Comparison of ENCODE assay signal across 16 mouse cellular contexts in the genomic region with DNA sequence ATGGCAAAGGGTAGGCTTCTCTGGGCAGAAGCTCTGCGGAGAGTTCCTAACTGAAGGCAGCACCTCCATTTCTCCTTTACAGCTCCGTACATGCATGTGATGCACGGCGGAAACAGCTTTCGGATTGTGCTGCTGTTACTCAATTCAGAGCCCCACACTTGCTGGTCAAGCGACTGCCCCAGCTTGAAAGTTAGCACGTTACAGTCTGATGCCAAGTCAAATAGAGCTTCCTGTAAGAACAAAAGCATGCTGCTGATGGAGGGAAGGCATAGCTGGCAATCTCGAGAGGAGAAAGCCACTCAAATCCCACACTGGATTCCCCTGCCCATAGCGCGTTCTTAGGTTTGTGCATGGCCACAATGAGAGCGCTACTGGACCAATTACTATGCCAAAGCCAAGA.
DNase-seq lines count a peak whose midpoint lies in the region; ATAC-seq and TF ChIP-seq lines count a peak whose summit lies in the region.
"Had no signal": no experiment of that assay in that cellular context is flagged by ENCODE, and none has a peak within 500 bp of the region (broad histone marks: within the 10 kb centered on the region; RNA-seq: fewer than 3 reads in every experiment).

No protein-coding gene starts in this region.

- H3K36me3 ChIP-seq in hindbrain, embryonic 10.5 days: no peaks in the 10 kb centered on the region
- H3K36me3 ChIP-seq in hindbrain, embryonic 14.5 days (replicated peaks; ENCODE audit: control insufficient read depth, insufficient read depth): no peaks in the 10 kb centered on the region
- H3K36me3 ChIP-seq in lung, embryonic 15.5 days: no peaks in the 10 kb centered on the region
- H3K36me3 ChIP-seq in lung, embryonic 16.5 days (ENCODE audit: control insufficient read depth, insufficient read depth, low read length): no peaks in the 10 kb centered on the region
- peaks cover 3% of the 10 kb centered on the region; the same call in 1 of the 2 replicates for H3K36me3 ChIP-seq in stomach, postnatal 0 days (ENCODE audit: control insufficient read depth, insufficient read depth, low read length)
- peaks cover 18% of the 10 kb centered on the region for H3K36me3 ChIP-seq in intestine, postnatal 0 days (ENCODE audit: control insufficient read depth, insufficient read depth)
- H3K36me3 ChIP-seq: hindbrain, embryonic 15.5 days had no signal

- H3K4me1 ChIP-seq in hindbrain, embryonic 10.5 days (replicated peaks): peaks cover 22% of the 10 kb centered on the region
- no peaks in the 10 kb centered on the region for H3K4me1 ChIP-seq in hindbrain, embryonic 14.5 days (replicated peaks; ENCODE audit: control insufficient read depth, insufficient read depth, low read length)
- peaks cover 41% of the 10 kb centered on the region for H3K4me1 ChIP-seq in lung, embryonic 15.5 days
- H3K4me1 ChIP-seq in lung, embryonic 16.5 days (replicated peaks; ENCODE audit: control insufficient read depth, insufficient read depth, low read length): peaks cover 30% of the 10 kb centered on the region
- H3K4me1 ChIP-seq in stomach, postnatal 0 days (replicated peaks; ENCODE audit: control insufficient read depth, insufficient read depth): peaks cover 4% of the 10 kb centered on the region; the same call in 1 of the 2 replicates
- H3K4me1 ChIP-seq in intestine, postnatal 0 days (replicated peaks; ENCODE audit: control insufficient read depth, insufficient read depth, low read length): no peaks in the 10 kb centered on the region
- H3K4me1 ChIP-seq: hindbrain, embryonic 15.5 days had no signal

- H3K27me3 ChIP-seq in hindbrain, embryonic 10.5 days (ENCODE audit: insufficient read depth, poor library complexity, severe bottlenecking): no peaks in the 10 kb centered on the region
- no peaks in the 10 kb centered on the region for H3K27me3 ChIP-seq in hindbrain, embryonic 14.5 days (ENCODE audit: control insufficient read depth, insufficient read depth, low read length)
- H3K27me3 ChIP-seq in lung, embryonic 15.5 days: no peaks in the 10 kb centered on the region
- H3K27me3 ChIP-seq in lung, embryonic 16.5 days (ENCODE audit: control insufficient read depth, insufficient read depth, low read depth, low read length): no peaks in the 10 kb centered on the region
- H3K27me3 ChIP-seq in stomach, postnatal 0 days (ENCODE audit: control insufficient read depth, insufficient read depth, low read length): no peaks in the 10 kb centered on the region
- no peaks in the 10 kb centered on the region for H3K27me3 ChIP-seq in intestine, postnatal 0 days (replicated peaks; ENCODE audit: control insufficient read depth, insufficient read depth, low read length)
- H3K27me3 ChIP-seq: hindbrain, embryonic 15.5 days had no signal

- 92% methylated on average over 11 of the region's 11 CpGs for WGBS in hindbrain, embryonic 10.5 days
- 91% methylated on average over 11 of the region's 11 CpGs for WGBS in hindbrain, embryonic 14.5 days
- WGBS in lung, embryonic 15.5 days: 72% methylated on average over 11 of the region's 11 CpGs
- 68% methylated on average over 11 of the region's 11 CpGs for WGBS in lung, embryonic 16.5 days
- 81% methylated on average over 11 of the region's 11 CpGs for WGBS in stomach, postnatal 0 days
- WGBS in intestine, postnatal 0 days: 94% methylated on average over 11 of the region's 11 CpGs

- TF ChIP-seq EP300 in stomach, postnatal 0 days (optimal IDR thresholded peaks at IDR 0.05): no peak

- DNase-seq in hindbrain, embryonic 10.5 days (ENCODE audit: low spot score): no peak
- DNase-seq in hindbrain, embryonic 14.5 days (ENCODE audit: low spot score): no peak
- no peak for DNase-seq in lung, postnatal 10 days
- DNase-seq in stomach, postnatal 0 days (ENCODE audit: low spot score): peak; percentile 15
- no peak for DNase-seq in heart, adult 18-20 months
- DNase-seq: adrenal gland, postnatal 14 days; cerebellum, adult 9-11 months; cerebellum, postnatal 36 days; gastrocnemius, adult 2 months; gastrocnemius, postnatal 25 days; heart, postnatal 10 days had no signal

- no peak for ATAC-seq in hindbrain, embryonic 14.5 days (ENCODE audit: low FRiP score)
- ATAC-seq in lung, embryonic 15.5 days (ENCODE audit: borderline replicate concordance, extremely low read depth, low FRiP score, low TSS enrichment): no peak
- peak; percentile 32; the same call in 1 of the 2 replicates for ATAC-seq in lung, embryonic 16.5 days (ENCODE audit: low read depth)
- no peak for ATAC-seq in stomach, postnatal 0 days (ENCODE audit: low FRiP score, low TSS enrichment)
- ATAC-seq in intestine, postnatal 0 days: no peak
- ATAC-seq: forebrain, embryonic 14.5 days had no signal

- no peaks in the 10 kb centered on the region for H3K9me3 ChIP-seq in hindbrain, embryonic 10.5 days
- H3K9me3 ChIP-seq in hindbrain, embryonic 14.5 days (ENCODE audit: control insufficient read depth, low read length): no peaks in the 10 kb centered on the region
- H3K9me3 ChIP-seq in lung, embryonic 15.5 days: no peaks in the 10 kb centered on the region
- no peaks in the 10 kb centered on the region for H3K9me3 ChIP-seq in lung, embryonic 16.5 days (ENCODE audit: control insufficient read depth, low read length)
- H3K9me3 ChIP-seq in stomach, postnatal 0 days (ENCODE audit: control insufficient read depth, low read length): no peaks in the 10 kb centered on the region
- no peaks in the 10 kb centered on the region for H3K9me3 ChIP-seq in intestine, postnatal 0 days (ENCODE audit: control insufficient read depth)
- H3K9me3 ChIP-seq: hindbrain, embryonic 15.5 days had no signal

- no peak overlapping the region for H3K4me2 ChIP-seq in hindbrain, embryonic 14.5 days (replicated peaks)
- H3K4me2 ChIP-seq in lung, embryonic 15.5 days: no peak overlapping the region
- no peak overlapping the region for H3K4me2 ChIP-seq in lung, embryonic 16.5 days (ENCODE audit: low read depth, low read length)
- H3K4me2 ChIP-seq in stomach, postnatal 0 days (replicated peaks; ENCODE audit: low read depth): no peak overlapping the region
- H3K4me2 ChIP-seq in intestine, postnatal 0 days (replicated peaks; ENCODE audit: low read depth): no peak overlapping the region
- H3K4me2 ChIP-seq: hindbrain, embryonic 15.5 days had no signal

- no peak overlapping the region for H3K9ac ChIP-seq in hindbrain, embryonic 14.5 days
- H3K9ac ChIP-seq in lung, embryonic 15.5 days: no peak overlapping the region
- H3K9ac ChIP-seq in lung, embryonic 16.5 days (ENCODE audit: low read length): no peak overlapping the region
- H3K9ac ChIP-seq in stomach, postnatal 0 days (ENCODE audit: low read length): no peak overlapping the region
- H3K9ac ChIP-seq in intestine, postnatal 0 days (ENCODE audit: low read depth, low read length): no peak overlapping the region
- H3K9ac ChIP-seq: hindbrain, embryonic 15.5 days had no signal

- 0 out of 2 replicates have a peak overlapping the region, but pooled peaks have one; percentile 16 for H3K27ac ChIP-seq in hindbrain, embryonic 10.5 days
- H3K27ac ChIP-seq in hindbrain, embryonic 14.5 days: no peak overlapping the region
- 0 out of 2 replicates have a peak overlapping the region, but pooled peaks have one; percentile 15 for H3K27ac ChIP-seq in lung, embryonic 15.5 days
- peak overlapping the region; percentile 16; the same call in 1 of the 2 replicates for H3K27ac ChIP-seq in lung, embryonic 16.5 days (ENCODE audit: low read length)
- H3K27ac ChIP-seq in stomach, postnatal 0 days (replicated peaks): no peak overlapping the region
- no peak overlapping the region for H3K27ac ChIP-seq in intestine, postnatal 0 days (ENCODE audit: low read depth, low read length)
- H3K27ac ChIP-seq: gastrocnemius, adult 2 months; hindbrain, embryonic 15.5 days had no signal

- TF ChIP-seq CTCF in stomach, postnatal 0 days (IDR thresholded peaks at IDR 0.05; ENCODE audit: low read depth): no peak
- TF ChIP-seq CTCF in intestine, postnatal 0 days (IDR thresholded peaks at IDR 0.05; ENCODE audit: low read depth): no peak

- no peak overlapping the region for H3K4me3 ChIP-seq in hindbrain, embryonic 10.5 days
- H3K4me3 ChIP-seq in hindbrain, embryonic 14.5 days (replicated peaks; ENCODE audit: low read length): no peak overlapping the region
- H3K4me3 ChIP-seq in lung, embryonic 15.5 days: no peak overlapping the region
- H3K4me3 ChIP-seq in lung, embryonic 16.5 days (ENCODE audit: low read length): no peak overlapping the region
- H3K4me3 ChIP-seq in stomach, postnatal 0 days (ENCODE audit: low read depth, low read length): no peak overlapping the region
- H3K4me3 ChIP-seq in intestine, postnatal 0 days (ENCODE audit: low read depth, low read length): no peak overlapping the region
- H3K4me3 ChIP-seq: gastrocnemius, adult 2 months; hindbrain, embryonic 15.5 days had no signal

Comparison
In these comparisons a context has a peak if more than half of its experiments do, and no peak if none do; other contexts are left out.
1. H3K27ac ChIP-seq: peak in hindbrain, embryonic 10.5 days (single experiment), lung, embryonic 15.5 days (single experiment) and lung, embryonic 16.5 days (single experiment); none in hindbrain, embryonic 14.5 days (single experiment), stomach, postnatal 0 days (single experiment) and intestine, postnatal 0 days (single experiment).